Mouse (Mus musculus): ENCODE data around the gene Arf6.

Arf6 gene

GRCm38 (mm10) chr12:69417701-69418291 is 45.8 kb downstream of the Arf6 start:
- DNase-seq = peak; percentile 26 to 41

- DNase-seq = no peak
These were observed 46.7 kb downstream of the Arf6 start for GRCm38 (mm10) chr12:69418606-69419005.

GRCm38 (mm10) chr12:69419017-69419605 is 47.2 kb downstream of the Arf6 start:
- no peak for DNase-seq

- DNase-seq = no peak
These were observed 47.7 kb downstream of the Arf6 start for GRCm38 (mm10) chr12:69419606-69420005.

GRCm38 (mm10) chr12:69420716-69421115 is 48.8 kb downstream of the Arf6 start:
- peak in 1 of 2 experiments; percentile 43 for DNase-seq

- DNase-seq = peak; percentile 56 to 65
These were observed 51.0 kb downstream of the Arf6 start for GRCm38 (mm10) chr12:69422827-69423537.
